Comparison of ENCODE assay signal across 1 mouse cellular context in genomic region chr9:108628141-108628540, GRCm38 (mm10).
TF ChIP-seq lines count a peak whose summit lies in the region.

No protein-coding gene starts in this region.

TF ChIP-seq in MEL, 35 proteins besides CTCF, POLR2A, EP300 and RAD21 (continued from another document):
- TF ChIP-seq TBP (IDR thresholded peaks at IDR 0.05; ENCODE audit: low read depth, low read length) (no peak), E2F4 (IDR thresholded peaks at IDR 0.05; ENCODE audit: borderline replicate concordance, low read depth, low read length) (no peak)
TF ChIP-seq in MEL: peak in this region for 3.
